Mouse (Mus musculus) B cell, adult (primary cell): ENCODE measurements around the gene Olfr701. TPM values are rescaled to one million over a fixed set of nuclear protein-coding genes. Genes with fewer than 3 reads are reported as not detected.

ENCODE experiments used
- total RNA-seq: library from RNA; stranded (reverse); gene quantifications from 4 replicates; pipeline ENCODE4 v1.2.4, GENCODE M21; 2023; ENCODE audit not compliant: inconsistent age

Olfr701 gene
- total RNA-seq, result not detected in 4 replicates

DNA sequence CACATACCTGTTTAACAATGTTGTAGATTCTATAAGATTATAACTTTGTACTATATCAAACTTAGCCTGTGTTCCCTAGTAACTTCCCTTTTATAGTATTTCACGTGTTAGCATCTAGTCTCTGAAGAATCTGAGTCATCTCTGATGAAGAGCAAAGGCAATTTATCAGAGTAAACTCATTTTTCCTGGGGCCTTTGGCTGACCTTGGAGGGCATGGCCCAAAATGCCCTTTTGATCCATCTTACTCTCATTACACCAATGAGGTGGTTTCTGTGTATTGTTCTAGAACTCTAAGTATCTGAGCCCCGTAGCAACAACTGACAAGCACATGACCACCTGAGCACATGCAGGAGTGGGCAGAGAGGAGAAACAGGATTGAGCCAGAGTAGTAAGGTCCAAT lies at the start of gene Olfr701:
Olfr701 (plus strand) TSS at position 301 of the 400 bp plus-strand sequence.

DNA sequence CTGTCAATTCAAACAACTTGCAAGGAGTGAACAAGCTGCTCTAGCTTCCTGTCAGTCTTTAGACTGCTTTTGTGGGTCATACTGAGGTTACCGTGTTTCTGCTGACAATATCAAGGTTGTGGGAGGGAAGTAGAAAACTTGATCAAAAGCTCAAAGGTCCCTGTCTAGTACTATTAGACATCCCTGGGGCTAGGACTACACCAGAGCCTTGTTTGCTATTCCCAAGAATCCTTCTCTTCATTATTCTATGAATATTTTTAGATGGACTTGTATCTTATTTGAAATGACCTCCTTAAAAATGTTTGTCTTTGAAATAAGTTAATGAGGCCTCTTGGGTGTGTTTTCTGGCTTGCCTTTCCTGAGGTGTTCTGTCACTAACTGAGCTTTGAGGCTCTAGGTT lies 20.8 kb upstream of the Olfr701 start, which contains the start of gene Olfr699:
Olfr699 (minus strand) TSS at position 101 of the 400 bp plus-strand sequence.

DNA sequence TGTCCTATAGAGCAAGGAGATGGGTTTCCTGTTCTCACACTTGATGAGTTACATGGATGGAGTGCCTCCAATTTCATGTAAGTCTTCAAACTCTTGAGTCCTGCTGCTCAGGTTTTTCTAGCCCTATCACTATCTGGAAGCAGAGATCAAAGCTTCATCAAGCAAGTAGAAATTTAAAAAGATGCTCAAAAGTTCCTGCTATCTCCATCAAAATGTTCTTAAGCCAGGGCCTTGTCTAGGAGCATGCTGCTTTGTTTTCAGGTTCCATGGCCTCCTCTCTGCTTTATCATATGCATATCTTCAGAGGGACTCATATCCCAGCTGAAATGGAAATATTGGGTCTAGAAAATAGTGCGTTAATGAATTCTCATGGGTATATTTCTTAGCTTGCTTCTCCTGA lies 5.2 kb upstream of the Olfr701 start, which contains the start of gene Olfr700:
Olfr700 (minus strand) TSS at position 101 of the 400 bp plus-strand sequence.

DNA sequence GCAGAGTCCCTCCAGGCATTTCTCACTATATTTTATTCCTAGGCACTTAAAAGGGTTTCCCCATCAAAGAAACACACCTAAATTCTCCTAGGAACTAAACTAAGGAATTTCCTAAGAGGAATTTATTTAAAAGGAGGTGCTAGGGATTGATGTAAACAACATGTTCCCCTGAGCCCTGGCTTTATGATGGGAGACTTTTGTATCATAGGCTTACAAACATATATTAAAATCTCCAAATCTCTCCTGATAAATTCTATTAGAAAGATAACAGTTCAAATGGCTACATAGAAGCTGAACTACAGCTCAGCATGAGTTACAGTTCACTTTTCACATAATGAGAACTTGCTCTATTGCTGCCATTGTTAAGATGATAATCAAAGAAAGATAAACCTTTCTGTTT lies 19.9 kb downstream of the Olfr701 start, which contains the start of gene Olfr702:
Olfr702 (minus strand) TSS at position 101 of the 400 bp plus-strand sequence.

DNA sequence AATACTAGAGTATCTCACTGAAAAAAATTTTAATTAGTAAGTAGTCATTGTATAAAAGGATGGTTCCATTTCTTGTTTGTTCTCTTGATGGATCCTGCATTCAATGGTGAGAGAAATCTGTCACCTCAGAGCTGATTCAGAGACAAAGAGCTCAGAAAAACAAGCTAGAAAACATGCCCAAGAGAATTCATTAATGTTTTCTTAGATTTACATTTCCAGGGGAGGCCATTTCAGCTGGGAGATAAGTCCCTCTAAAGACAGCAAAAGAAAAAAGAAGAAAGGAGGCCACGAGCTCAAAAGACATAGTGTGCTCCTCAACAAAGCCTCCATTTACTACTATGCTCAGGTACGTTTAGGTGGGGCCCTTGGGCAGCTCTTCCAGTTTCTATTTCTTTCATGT lies 29.1 kb downstream of the Olfr701 start, which contains the start of gene Olfr703:
Olfr703 (plus strand) TSS at position 301 of the 400 bp plus-strand sequence.

DNA sequence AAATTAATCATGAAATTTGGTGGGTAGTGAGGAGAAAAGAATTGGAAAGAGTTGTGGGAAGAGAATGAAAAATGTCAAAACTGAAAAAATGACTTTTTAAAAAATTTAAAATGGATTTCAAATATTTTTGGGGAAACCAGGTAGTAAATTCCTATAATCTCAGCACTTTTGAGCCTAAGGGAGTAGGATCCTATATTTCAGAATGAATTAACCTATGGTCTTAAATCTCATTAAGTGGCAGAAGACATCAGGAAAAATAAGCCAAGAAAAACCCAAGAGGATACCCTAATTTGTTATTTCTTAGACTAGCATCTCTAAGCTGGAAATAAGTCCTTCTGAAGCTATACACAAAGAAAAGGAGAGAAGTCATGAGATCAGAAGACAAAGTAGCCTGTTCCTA lies 49.0 kb downstream of the Olfr701 start, which contains the start of gene Olfr704:
Olfr704 (plus strand) TSS at position 301 of the 400 bp plus-strand sequence.

Other genes starting within 250 kb of the Olfr701 start
- gene Olfr693, start 133.5 kb upstream of the Olfr701 start, total RNA-seq, result not detected in 4 replicates
- gene Olfr694, start 122.3 kb upstream of the Olfr701 start, total RNA-seq, result not detected in 4 replicates
- not detected in 4 replicates for gene Olfr695, start 97.7 kb upstream of the Olfr701 start, total RNA-seq
- gene Olfr697, start 71.7 kb upstream of the Olfr701 start, total RNA-seq, result not detected in 4 replicates
- not detected in 4 replicates for gene Olfr698, start 58.7 kb upstream of the Olfr701 start, total RNA-seq
- gene Olfr699, start 20.9 kb upstream of the Olfr701 start, total RNA-seq, result not detected in 4 replicates
- gene Olfr700, start 5.3 kb upstream of the Olfr701 start, total RNA-seq, result not detected in 4 replicates
- gene Olfr702, start 19.8 kb downstream of the Olfr701 start, total RNA-seq, result not detected in 4 replicates
- gene Olfr703, start 29.2 kb downstream of the Olfr701 start, total RNA-seq, result not detected in 4 replicates
- not detected in 4 replicates for gene Olfr704, start 49.1 kb downstream of the Olfr701 start, total RNA-seq
- gene Olfr705, start 62.8 kb downstream of the Olfr701 start, total RNA-seq, result not detected in 4 replicates
- not detected in 4 replicates for gene Olfr706, start 74.0 kb downstream of the Olfr701 start, total RNA-seq
- gene Olfr707, start 87.1 kb downstream of the Olfr701 start, total RNA-seq, result not detected in 4 replicates
- gene Olfr1532-ps1, start 93.9 kb downstream of the Olfr701 start, total RNA-seq, result not detected in 4 replicates
- gene Olfr709-ps1, start 118.1 kb downstream of the Olfr701 start, total RNA-seq, result 0.12 TPM in 1 of 4 replicates, not detected in the others
- not detected in 4 replicates for gene Olfr710, start 134.2 kb downstream of the Olfr701 start, total RNA-seq
- not detected in 4 replicates for gene Olfr6, start 149.8 kb downstream of the Olfr701 start, total RNA-seq
- gene Olfr711, start 161.3 kb downstream of the Olfr701 start, total RNA-seq, result not detected in 4 replicates
- gene Olfr2, start 191.9 kb downstream of the Olfr701 start, total RNA-seq, result not detected in 4 replicates
- gene Olfr713, start 217.0 kb downstream of the Olfr701 start, total RNA-seq, result not detected in 4 replicates